Mouse (Mus musculus): ENCODE data around the gene Ube2g1.

DNA sequence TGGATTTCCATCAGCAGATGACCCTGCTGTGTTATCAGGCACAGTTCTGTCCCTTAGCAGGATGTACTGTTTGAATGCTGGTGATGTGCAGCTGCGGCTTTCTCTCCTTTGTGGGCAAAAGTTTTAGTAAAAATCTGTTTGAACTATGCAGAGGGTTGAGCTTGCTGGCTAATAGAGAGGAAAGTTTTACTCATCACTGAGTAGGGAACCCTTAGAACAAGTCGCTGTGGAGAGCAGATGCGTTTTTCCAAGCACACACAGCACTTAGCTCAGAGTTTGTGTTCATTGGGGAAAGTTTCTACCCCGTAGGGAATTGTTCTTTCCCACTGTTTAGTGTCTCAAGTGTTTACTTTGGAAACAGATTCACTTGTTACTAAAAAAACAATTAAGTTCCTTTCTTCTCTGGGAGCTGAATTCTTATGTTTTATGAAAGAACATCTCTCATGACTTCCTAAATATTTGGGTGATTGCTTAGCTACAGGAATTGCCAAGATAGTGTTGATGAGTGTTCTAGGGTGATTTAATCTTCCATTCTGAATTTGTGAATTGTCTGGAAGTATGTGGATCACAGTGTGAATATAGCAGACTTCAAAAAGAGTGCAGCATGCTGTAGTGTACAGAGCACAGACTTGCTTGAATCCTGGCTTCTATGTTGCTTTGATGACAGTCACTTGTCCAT lies 127.9 kb downstream of the Ube2g1 start:
- TF ChIP-seq CTCF (IDR thresholded peaks at IDR 0.05; ENCODE audit: control insufficient read depth, insufficient read depth, insufficient read length) (no peak), CEBPB (IDR thresholded peaks at IDR 0.05; ENCODE audit: low read depth) (no peak), MAX (IDR thresholded peaks at IDR 0.05) (no peak)
